8 mouse cellular contexts compared by ENCODE assay signal in genomic region chr19:10240654-10241305, GRCm38 (mm10). TPM values are rescaled to one million over a fixed set of nuclear protein-coding genes. Genes with fewer than 3 reads are reported as not detected.
DNase-seq lines count a peak whose midpoint lies in the region; ATAC-seq lines count a peak whose summit lies in the region.

Gene Myrf, minus strand, starts transcription at chr19:10240748.

- H3K4me3 ChIP-seq in hindbrain, embryonic 14.5 days (replicated peaks; ENCODE audit: low read length), result peak within 1 kb of the TSS; percentile 38

- WGBS in hindbrain, embryonic 14.5 days, result 9% methylated on average over 43 of the region's 43 CpGs

- H3K36me3 ChIP-seq in hindbrain, embryonic 14.5 days (replicated peaks; ENCODE audit: control insufficient read depth, insufficient read depth), result no peaks in the 10 kb centered on the region

- H3K27ac ChIP-seq in hindbrain, embryonic 14.5 days, result no peak within 1 kb of the TSS

- H3K27me3 ChIP-seq in hindbrain, embryonic 14.5 days (ENCODE audit: control insufficient read depth, insufficient read depth, low read length), result peaks cover 20% of the 10 kb centered on the region

- peak; percentile 56 for ATAC-seq in hindbrain, embryonic 14.5 days (ENCODE audit: low FRiP score)

- H3K4me2 ChIP-seq in hindbrain, embryonic 14.5 days (replicated peaks), result peak within 1 kb of the TSS; percentile 71

- DNase-seq in R1 (ENCODE audit: low read depth, low spot score), result peak; percentile 96
- peak; percentile 73 to 83 for DNase-seq in cerebellum, postnatal 14 days
- peak; percentile 63 to 64 for DNase-seq in frontal cortex, postnatal 36 days (ENCODE audit: low spot score in 2 of 2)
- DNase-seq in hindbrain, embryonic 14.5 days (ENCODE audit: low spot score), result peak; percentile 72
- DNase-seq in left cerebral cortex, adult 11 months (ENCODE audit: low spot score), result peak; percentile 51
- DNase-seq in lung, postnatal 4 days, result peak; percentile 88 to 89
- DNase-seq in retina, postnatal 1 day, result peak; percentile 86
- DNase-seq in urinary bladder, adult 2 months (ENCODE audit: low spot score), result peak; percentile 81

- 0 out of 2 replicates have a peak, but pooled peaks cover 5% of the 10 kb centered on the region for H3K4me1 ChIP-seq in hindbrain, embryonic 14.5 days (replicated peaks; ENCODE audit: control insufficient read depth, insufficient read depth, low read length)

- no peaks in the 10 kb centered on the region for H3K9me3 ChIP-seq in hindbrain, embryonic 14.5 days (ENCODE audit: control insufficient read depth, low read length)

- peak within 1 kb of the TSS; percentile 54 for H3K9ac ChIP-seq in hindbrain, embryonic 14.5 days

RNA-seq across cellular contexts. Expression of gene Myrf, which starts in this region (rescaled TPM):
- 1.1 and 1.3 TPM in 2 replicates for polyA plus RNA-seq in hindbrain, embryonic 14.5 days (2014; fragmentation: Nextera tagmentation; extraction: Ambion mirVana)
- polyA plus RNA-seq in urinary bladder, adult 2 months (2012; rRNA removed), result 3.8 and 4.3 TPM in 2 replicates
